Mouse (Mus musculus) cortical plate, adult 2 months (tissue): Measurements from ENCODE around the gene Lnpk.

Experiments
- CTCF ChIP-seq: fragments of 200-500 bp; IDR thresholded peaks from 2 replicates; pipeline ENCODE4 v1.5.1; 2011; ENCODE audit warnings: mild to moderate bottlenecking, control low read depth, low read length; ENCODE audit not compliant: insufficient read depth; ENCODE audit errors: extremely low read depth
- POLR2A ChIP-seq: fragments of 200-500 bp; IDR thresholded peaks from 2 replicates; pipeline ENCODE4 v1.6.1; 2011; ENCODE audit warnings: mild to moderate bottlenecking, low read length, control low read depth; ENCODE audit not compliant: insufficient read depth; ENCODE audit errors: extremely low read depth

- no peak for TF ChIP-seq CTCF
- TF ChIP-seq POLR2A, result no peak
These were observed 87.8 kb downstream of the Lnpk start for GRCm38 (mm10) chr2:74491426-74491825.
